Mouse (Mus musculus) midbrain, embryonic 14.5 days (tissue): ENCODE measurements around the gene Lrwd1. TPM values are rescaled to one million over a fixed set of nuclear protein-coding genes. Genes with fewer than 3 reads are reported as not detected.
"Not testable (repeated sequence)": the region's sequence is repeated elsewhere in the genome, so short reads cannot be mapped to it uniquely, and the experiment has no call there.

Source experiments
- ATAC-seq: fragments of 200-750 bp; cut with Nextera tagmentation; 2 replicates; pipeline ENCODE4 v1.8.0; 2017; ENCODE audit warnings: moderate number of reproducible peaks, moderate library complexity; ENCODE audit not compliant: low FRiP score, low TSS enrichment
- DNase-seq: peaks from one replicate; pipeline ENCODE4 v3.0.0-alpha.2; 2015
- H3K27ac ChIP-seq: fragments of 300-500 bp; sonication (generic); replicated peaks from 2 replicates; pipeline ENCODE4 v1.5.1; 2014; ENCODE audit warnings: mild to moderate bottlenecking, low read depth, low read length, moderate library complexity
- H3K27me3 ChIP-seq: fragments of 300-500 bp; sonication (generic); 2 replicates; pipeline ENCODE4 v1.6.1; 2014; ENCODE audit warnings: low read length, control low read depth, mixed read lengths; ENCODE audit not compliant: control insufficient read depth, insufficient read depth
- H3K36me3 ChIP-seq: fragments of 300-500 bp; sonication (generic); 2 replicates; pipeline ENCODE4 v1.6.1; 2014; ENCODE audit warnings: low read length, control low read depth; ENCODE audit not compliant: control insufficient read depth, insufficient read depth
- H3K4me1 ChIP-seq: fragments of 300-500 bp; sonication (generic); 2 replicates; pipeline ENCODE4 v1.6.1; 2014; ENCODE audit warnings: mild to moderate bottlenecking, antibody characterized with exemption, low read length, control low read depth; ENCODE audit not compliant: control insufficient read depth, insufficient read depth
- H3K4me2 ChIP-seq: fragments of 300-500 bp; sonication (generic); 2 replicates; pipeline ENCODE4 v1.6.1; 2014; ENCODE audit warnings: mild to moderate bottlenecking, low read length, moderate library complexity
- H3K4me3 ChIP-seq: fragments of 300-500 bp; sonication (generic); replicated peaks from 2 replicates; pipeline ENCODE4 v1.5.1; 2014; ENCODE audit warnings: low read depth, low read length
- H3K9ac ChIP-seq: fragments of 300-500 bp; sonication (generic); replicated peaks from 2 replicates; pipeline ENCODE4 v1.6.1; 2014; ENCODE audit warnings: mild to moderate bottlenecking, low read length, moderate library complexity
- H3K9me3 ChIP-seq: fragments of 300-500 bp; sonication (generic); 2 replicates; pipeline ENCODE4 v1.6.1; 2016; ENCODE audit warnings: low read length, control low read depth, mixed read lengths; ENCODE audit not compliant: control insufficient read depth
- whole genome bisulfite sequencing: fragments of 180-500 bp; shearing (Covaris S2); extraction: QIAGEN DNeasy Blood & Tissue Kit; methylation state at CpG from one replicate; pipeline ENCODE4 v1.1.7; 2014; 5-methylcytosine and 5-hydroxymethylcytosine counted together
- polyA plus RNA-seq: library from polyadenylated mRNA; unstranded; fragments of >200 nt; fragmentation: Nextera tagmentation; extraction: Ambion mirVana; gene quantifications from 2 replicates; pipeline ENCODE4 v1.2.1, GENCODE M21; 2014

The Lrwd1 gene
- polyA plus RNA-seq, 1 experiment from 2014 or later = 24.5 TPM

DNA sequence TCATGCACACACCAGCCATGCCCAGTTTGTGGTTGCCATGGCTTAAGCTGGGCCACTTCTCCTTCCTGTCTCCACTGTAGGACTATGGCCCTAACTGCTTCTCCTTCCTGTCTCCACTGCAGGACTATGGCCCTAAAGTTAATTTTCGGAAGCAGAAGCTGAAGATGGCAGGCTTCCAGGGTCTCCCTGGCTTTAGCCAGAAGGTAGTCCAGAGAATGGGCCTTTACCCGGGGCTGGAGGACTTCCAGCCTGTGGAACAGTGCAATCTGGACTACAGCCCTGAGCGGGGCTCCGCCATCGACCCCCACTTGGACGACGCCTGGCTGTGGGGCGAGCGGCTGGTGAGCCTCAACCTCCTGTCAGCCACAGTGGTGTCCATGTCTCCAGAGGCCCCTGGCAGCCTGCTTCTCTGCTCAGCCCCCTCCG, 4.2 kb upstream of the Lrwd1 start:
- H3K4me3 ChIP-seq = no peak overlapping the region
- WGBS = 95% methylated on average over 10 of the region's 10 CpGs
- ATAC-seq = no peak
- H3K4me1 ChIP-seq = peaks cover 10% of the 10 kb centered on the region
- DNase-seq = no peak
- no peak overlapping the region for H3K4me2 ChIP-seq
- peaks cover 36% of the 10 kb centered on the region for H3K36me3 ChIP-seq
- H3K9ac ChIP-seq = no peak overlapping the region
- H3K27me3 ChIP-seq = no peaks in the 10 kb centered on the region
- no peak overlapping the region for H3K27ac ChIP-seq
- no peaks in the 10 kb centered on the region for H3K9me3 ChIP-seq

DNA sequence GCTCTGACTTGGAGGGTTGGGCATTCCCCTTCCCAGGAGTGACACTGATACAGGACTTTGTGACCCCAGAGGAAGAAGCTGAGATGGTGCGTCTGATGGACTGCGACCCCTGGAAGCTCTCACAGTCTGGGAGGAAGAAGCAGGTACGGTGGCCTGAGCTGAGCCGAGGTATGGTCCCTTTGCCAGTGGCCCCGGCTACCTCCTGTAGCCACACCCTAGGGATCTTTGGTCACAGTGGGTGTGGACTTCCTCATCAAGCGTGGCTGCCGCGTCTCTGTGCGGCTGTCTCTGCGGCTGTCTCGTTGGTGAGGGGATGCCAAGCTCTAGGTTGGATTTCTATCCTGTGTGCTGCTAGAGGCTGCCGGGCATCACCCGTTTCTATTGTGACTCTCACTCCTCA, 3.5 kb upstream of the Lrwd1 start:
- peaks cover 36% of the 10 kb centered on the region for H3K36me3 ChIP-seq
- no peak for ATAC-seq
- no peak overlapping the region for H3K4me2 ChIP-seq
- no peaks in the 10 kb centered on the region for H3K9me3 ChIP-seq
- WGBS = 94% methylated on average over 13 of the region's 13 CpGs
- no peaks in the 10 kb centered on the region for H3K27me3 ChIP-seq
- H3K4me3 ChIP-seq = no peak overlapping the region
- no peak overlapping the region for H3K27ac ChIP-seq
- no peak for DNase-seq
- peaks cover 13% of the 10 kb centered on the region for H3K4me1 ChIP-seq
- no peak overlapping the region for H3K9ac ChIP-seq

DNA sequence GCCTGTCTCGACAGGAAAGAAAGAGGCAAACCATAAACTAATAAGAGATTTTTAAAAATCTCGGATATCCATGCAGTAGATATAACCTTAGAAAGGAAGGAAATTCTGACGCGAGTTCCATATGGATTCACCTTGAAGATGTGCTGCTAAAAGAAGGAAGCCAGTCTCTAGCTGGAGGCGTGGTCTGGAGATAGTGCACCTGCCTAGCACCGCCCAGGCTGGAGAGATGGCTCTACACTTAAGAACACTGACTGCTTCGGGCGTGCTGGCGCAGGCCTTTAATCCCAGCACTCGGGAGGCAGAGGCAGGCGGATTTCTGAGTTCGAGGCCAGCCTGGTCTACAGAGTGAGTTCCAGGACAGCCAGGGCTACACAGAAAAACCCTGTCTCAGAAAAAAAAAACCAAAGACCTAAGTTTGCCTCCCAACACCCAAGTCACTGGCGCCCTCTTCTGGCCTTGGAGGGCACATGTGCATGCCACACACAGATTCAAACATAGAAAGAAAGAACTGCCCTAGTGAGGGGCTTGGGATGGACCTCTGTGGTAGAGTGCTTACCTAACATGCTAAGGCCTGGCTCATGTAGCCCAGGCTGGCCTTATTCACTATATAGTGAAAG, 1.9 kb upstream of the Lrwd1 start:
- WGBS = 72% methylated on average over 13 of the region's 13 CpGs
- no peak overlapping the region for H3K4me2 ChIP-seq
- DNase-seq = peak; percentile 65
- H3K36me3 ChIP-seq = peaks cover 43% of the 10 kb centered on the region
- ATAC-seq = no peak
- no peak overlapping the region for H3K27ac ChIP-seq
- peaks cover 13% of the 10 kb centered on the region for H3K4me1 ChIP-seq
- no peaks in the 10 kb centered on the region for H3K27me3 ChIP-seq
- H3K9ac ChIP-seq = no peak overlapping the region
- H3K9me3 ChIP-seq = no peaks in the 10 kb centered on the region
- H3K4me3 ChIP-seq = no peak overlapping the region

DNA sequence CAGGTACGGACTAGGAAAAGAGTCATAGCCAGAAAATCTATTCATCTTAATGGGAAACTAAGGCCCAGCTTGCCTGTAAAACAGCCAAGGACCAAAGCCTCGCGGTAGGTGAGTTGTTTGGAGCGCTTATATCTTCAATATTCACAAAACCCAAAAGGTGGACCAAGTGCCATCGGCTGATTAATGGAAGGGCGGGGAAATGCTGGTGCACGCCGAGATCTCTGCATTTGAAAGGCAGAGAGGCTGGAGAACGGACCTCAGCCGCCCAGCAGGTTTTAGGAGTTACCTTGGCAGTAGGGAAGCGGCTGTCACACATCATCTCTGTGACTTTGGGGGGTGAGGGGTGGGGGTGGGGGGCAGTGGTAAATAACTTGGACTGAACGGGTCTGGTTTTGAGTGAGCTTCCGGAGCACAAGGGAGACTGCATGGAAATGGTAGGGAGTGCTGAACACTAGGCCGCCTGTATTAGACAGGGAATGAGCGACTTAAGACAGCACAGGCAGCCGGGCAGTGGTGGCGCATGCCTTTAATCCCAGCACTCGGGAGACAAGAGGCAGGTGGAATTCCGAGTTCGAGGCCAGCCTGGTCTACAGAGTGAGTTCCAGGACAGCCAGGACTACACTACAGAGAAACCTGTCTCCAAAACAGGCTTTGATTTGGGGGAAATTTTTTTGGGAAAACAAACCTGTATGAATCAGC, 567 bp upstream of the Lrwd1 start:
- Histone ChIP-seq H3K9me3 (no peaks in the 10 kb centered on the region), H3K27me3 (no peaks in the 10 kb centered on the region), H3K4me3 (peak overlapping the region; percentile 73), H3K27ac (no peak overlapping the region), H3K4me2 (peak overlapping the region; percentile 75), H3K36me3 (peaks cover 41% of the 10 kb centered on the region), H3K9ac (peak overlapping the region; percentile 69), H3K4me1 (peaks cover 13% of the 10 kb centered on the region)
- ATAC-seq = no peak
- no peak for DNase-seq
- WGBS = 7% methylated on average over 20 of the region's 20 CpGs

DNA sequence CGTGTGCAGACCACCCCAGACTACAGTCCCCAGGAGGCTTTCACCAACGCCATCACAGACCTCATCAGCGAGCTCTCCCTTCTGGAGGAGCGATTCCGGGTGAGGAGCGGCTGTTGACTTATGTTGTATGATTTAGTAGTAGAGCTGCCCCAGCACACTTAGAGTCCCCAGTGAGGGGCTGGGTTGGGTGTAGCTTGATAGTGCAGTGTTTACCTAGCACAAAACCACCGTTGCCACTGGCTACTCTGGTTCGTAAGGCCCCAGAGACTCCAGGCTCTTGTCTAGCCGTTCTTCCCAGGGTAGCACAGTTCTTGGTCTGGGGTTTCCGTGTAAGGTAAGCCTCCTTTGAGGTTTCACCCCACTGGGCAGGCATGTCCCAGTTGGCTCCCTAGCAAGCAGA, 13.7 kb downstream of the Lrwd1 start:
- WGBS = 87% methylated on average over 10 of the region's 10 CpGs
- peaks cover 65% of the 10 kb centered on the region for H3K36me3 ChIP-seq
- no peaks in the 10 kb centered on the region for H3K9me3 ChIP-seq
- no peak overlapping the region for H3K27ac ChIP-seq
- no peak overlapping the region for H3K4me3 ChIP-seq
- no peak for DNase-seq
- no peak for ATAC-seq
- H3K9ac ChIP-seq = no peak overlapping the region
- peaks cover 6% of the 10 kb centered on the region for H3K4me1 ChIP-seq
- H3K4me2 ChIP-seq = no peak overlapping the region
- no peaks in the 10 kb centered on the region for H3K27me3 ChIP-seq

DNA sequence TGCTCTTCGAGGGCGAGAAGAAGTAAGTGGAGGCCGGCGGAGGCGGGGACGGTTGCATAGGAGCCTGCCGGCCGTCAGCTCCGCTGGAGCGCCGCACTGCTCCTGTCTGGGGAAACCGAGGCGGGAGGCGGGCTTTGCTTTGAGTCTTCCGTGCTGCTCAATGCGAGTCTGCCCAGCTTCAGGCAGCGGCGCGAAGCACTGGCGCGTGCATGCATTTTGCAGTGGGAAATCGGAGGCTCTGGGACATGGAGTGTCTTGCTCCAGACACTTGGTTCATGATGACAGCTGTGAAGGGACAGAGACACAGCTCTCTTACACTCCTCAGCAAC, 19.1 kb downstream of the Lrwd1 start:
- Histone ChIP-seq H3K27ac (peak overlapping the region; percentile 70; the same call in 1 of the 2 replicates), H3K36me3 (peaks cover 19% of the 10 kb centered on the region), H3K27me3 (no peaks in the 10 kb centered on the region), H3K4me1 (peaks cover 14% of the 10 kb centered on the region), H3K4me2 (peak overlapping the region; percentile 88), H3K9ac (peak overlapping the region; percentile 74), H3K4me3 (peak overlapping the region; percentile 78), H3K9me3 (no peaks in the 10 kb centered on the region)
- DNase-seq (no peak), ATAC-seq (peak; percentile 47)
- 0% methylated on average over 22 of the region's 22 CpGs for WGBS

DNA sequence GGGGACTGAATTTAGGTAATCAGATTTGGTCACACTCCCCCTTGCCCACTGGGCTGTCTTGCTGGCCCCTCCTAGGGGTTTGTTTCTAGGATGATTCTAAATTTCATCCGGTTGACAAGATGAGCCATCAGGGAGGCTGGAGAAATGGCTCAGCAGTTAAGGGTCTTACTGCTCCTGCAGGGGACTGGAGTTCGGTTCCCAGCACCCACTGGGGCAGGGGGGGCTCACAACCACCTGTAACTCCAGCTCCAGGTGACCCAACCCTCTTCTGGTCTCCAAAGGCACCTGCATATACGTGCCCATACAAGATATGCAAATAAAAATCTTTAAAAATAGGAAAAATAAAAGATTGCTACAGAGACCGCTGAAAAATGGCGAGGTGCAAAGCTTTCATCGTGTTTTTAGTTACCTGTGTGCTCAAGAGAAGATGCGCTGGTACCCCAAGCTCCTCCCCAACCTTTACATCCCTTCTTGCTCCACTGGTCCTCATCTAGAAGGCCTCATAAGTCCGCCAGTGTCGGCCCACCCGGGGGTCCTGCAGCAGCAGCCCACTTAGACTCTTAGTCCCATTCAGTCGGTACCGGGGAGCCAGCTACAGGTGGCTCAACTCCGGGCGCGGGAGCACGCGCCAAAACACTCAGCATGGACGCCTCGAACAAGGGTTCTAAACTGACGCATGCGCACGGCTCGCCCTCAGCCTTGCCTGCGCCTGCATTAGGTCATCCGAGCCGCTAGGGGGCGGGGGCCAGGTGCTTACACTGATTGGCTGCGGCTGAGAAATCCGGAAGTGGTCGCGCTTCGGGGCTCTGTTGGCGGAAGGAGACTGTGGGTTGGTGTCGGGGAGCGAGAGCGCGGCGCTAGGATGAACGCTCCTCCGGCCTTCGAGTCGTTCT, 19.7 kb downstream of the Lrwd1 start, which contains the start of gene Polr2j:
TSS of gene Polr2j (plus strand) at position 741 of the 893 bp plus-strand sequence.
- ATAC-seq = peak; percentile 92
- H3K27ac ChIP-seq = peak within 1 kb of the TSS; percentile 70; the same call in 1 of the 2 replicates
- WGBS = 3% methylated on average over 42 of the region's 42 CpGs
- peaks cover 14% of the 10 kb centered on the region for H3K4me1 ChIP-seq
- peak within 1 kb of the TSS; percentile 88 for H3K4me2 ChIP-seq
- H3K9ac ChIP-seq = peak within 1 kb of the TSS; percentile 74
- no peaks in the 10 kb centered on the region for H3K27me3 ChIP-seq
- peak within 1 kb of the TSS; percentile 78 for H3K4me3 ChIP-seq
- no peaks in the 10 kb centered on the region for H3K9me3 ChIP-seq
- peak; percentile 99 for DNase-seq
- H3K36me3 ChIP-seq = peaks cover 13% of the 10 kb centered on the region

DNA sequence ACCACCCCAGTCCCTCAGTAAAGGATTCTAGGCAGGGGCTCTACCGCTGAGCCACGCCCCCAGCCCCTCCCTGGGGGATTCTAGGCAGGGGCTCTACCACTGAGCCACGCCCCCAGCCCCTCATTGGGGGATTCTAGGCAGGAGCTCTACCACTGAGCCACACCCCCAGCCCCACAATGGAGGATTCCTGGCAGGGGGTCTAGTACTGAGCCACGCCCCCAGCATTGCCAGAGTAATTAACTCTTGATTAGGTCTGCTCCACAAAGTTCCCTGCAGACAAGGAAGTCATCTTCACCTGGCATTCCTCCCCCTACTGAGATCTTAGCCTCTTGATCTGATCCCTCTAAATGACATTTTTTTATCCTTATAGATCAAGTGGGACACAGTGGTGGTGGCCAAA, 22.3 kb downstream of the Lrwd1 start:
- DNase-seq, H3K27me3 ChIP-seq, H3K27ac ChIP-seq, H3K36me3 ChIP-seq, H3K9me3 ChIP-seq, H3K9ac ChIP-seq, ATAC-seq, H3K4me3 ChIP-seq, H3K4me2 ChIP-seq: not testable (repeated sequence)
- peaks cover 14% of the 10 kb centered on the region for H3K4me1 ChIP-seq
- 51% methylated on average over 4 of the region's 4 CpGs for WGBS
